Mouse (Mus musculus) thymus, adult 2 months (tissue): Measurements from ENCODE around the gene Strbp.

ENCODE experiments used
- CTCF ChIP-seq: fragments of 200-500 bp; IDR thresholded peaks from 2 replicates; pipeline ENCODE4 v1.5.1; 2012; ENCODE audit warnings: mild to moderate bottlenecking, control low read depth, low read length, moderate library complexity, borderline replicate concordance; ENCODE audit not compliant: control insufficient read depth, poor library complexity, insufficient read depth; ENCODE audit errors: extremely low read depth
- POLR2A ChIP-seq: fragments of 200-500 bp; IDR thresholded peaks from 2 replicates; pipeline ENCODE4 v1.6.1; 2012; ENCODE audit warnings: mild to moderate bottlenecking, low read length, control low read depth, moderate library complexity; ENCODE audit not compliant: control insufficient read depth, poor library complexity, insufficient read depth; ENCODE audit errors: extremely low read depth

GRCm38 (mm10) chr2:37566035-37566434 lies 137.6 kb downstream of the Strbp start:
- TF ChIP-seq CTCF = no peak
- no peak for TF ChIP-seq POLR2A
